8 mouse cellular contexts compared by ENCODE assay signal in genomic region chr13:67107681-67108080, GRCm38 (mm10). TPM values are rescaled to one million over a fixed set of nuclear protein-coding genes. Genes with fewer than 3 reads are reported as not detected.
DNase-seq lines count a peak whose midpoint lies in the region; ATAC-seq lines count a peak whose summit lies in the region.

No protein-coding gene starts in this region.

- H3K27ac ChIP-seq in kidney, embryonic 14.5 days (ENCODE audit: low read depth, low read length): peak overlapping the region; percentile 83; the same call in 1 of the 2 replicates
- H3K27ac ChIP-seq in embryonic facial prominence, embryonic 12.5 days: peak overlapping the region; percentile 86
- peak overlapping the region; percentile 91 for H3K27ac ChIP-seq in intestine, embryonic 16.5 days (ENCODE audit: low read length)
- H3K27ac ChIP-seq in neural tube, embryonic 12.5 days: no peak overlapping the region

- 0 out of 2 replicates have a peak, but pooled peaks cover 3% of the 10 kb centered on the region for H3K36me3 ChIP-seq in kidney, embryonic 14.5 days (ENCODE audit: control insufficient read depth, insufficient read depth, low read length)
- H3K36me3 ChIP-seq in embryonic facial prominence, embryonic 12.5 days: peaks cover 9% of the 10 kb centered on the region
- peaks cover 5% of the 10 kb centered on the region; the same call in 1 of the 2 replicates for H3K36me3 ChIP-seq in intestine, embryonic 16.5 days (ENCODE audit: control insufficient read depth, insufficient read depth, low read length)
- H3K36me3 ChIP-seq in neural tube, embryonic 12.5 days: peaks cover 6% of the 10 kb centered on the region; the same call in 1 of the 2 replicates

- DNase-seq in kidney, adult 8-10 months: no peak
- DNase-seq in left cerebral cortex, postnatal 4 days: no peak
- DNase-seq in cerebellum, adult 18-20 months: no peak
- DNase-seq in right cerebral cortex, adult 18-20 months: no peak

- H3K4me3 ChIP-seq in kidney, embryonic 14.5 days (ENCODE audit: low read length): peak overlapping the region; percentile 64
- H3K4me3 ChIP-seq in embryonic facial prominence, embryonic 12.5 days: peak overlapping the region; percentile 61
- peak overlapping the region; percentile 64 for H3K4me3 ChIP-seq in intestine, embryonic 16.5 days (ENCODE audit: low read length)
- peak overlapping the region; percentile 54 for H3K4me3 ChIP-seq in neural tube, embryonic 12.5 days

- intact Hi-C loops in left cerebral cortex, postnatal 4 days (cut with DNase I): no loop called here

- no peaks in the 10 kb centered on the region for H3K27me3 ChIP-seq in kidney, embryonic 14.5 days (ENCODE audit: control insufficient read depth, insufficient read depth, low read length)
- H3K27me3 ChIP-seq in embryonic facial prominence, embryonic 12.5 days: no peaks in the 10 kb centered on the region
- no peaks in the 10 kb centered on the region for H3K27me3 ChIP-seq in intestine, embryonic 16.5 days (replicated peaks; ENCODE audit: control insufficient read depth, insufficient read depth, low read length)
- no peaks in the 10 kb centered on the region for H3K27me3 ChIP-seq in neural tube, embryonic 12.5 days (replicated peaks)

- peak; percentile 3; the same call in 1 of the 2 replicates for ATAC-seq in kidney, embryonic 14.5 days (ENCODE audit: low FRiP score, low TSS enrichment)
- no peak for ATAC-seq in embryonic facial prominence, embryonic 12.5 days (ENCODE audit: insufficient number of reproducible peaks, insufficient read depth, low FRiP score, low TSS enrichment)
- peak; percentile 7 for ATAC-seq in intestine, embryonic 16.5 days
- no peak; the same call in 1 of the 2 replicates for ATAC-seq in neural tube, embryonic 12.5 days (ENCODE audit: low FRiP score, low read depth)

- peaks cover 5% of the 10 kb centered on the region for H3K4me1 ChIP-seq in kidney, embryonic 14.5 days (ENCODE audit: control insufficient read depth, insufficient read depth, low read length)
- H3K4me1 ChIP-seq in embryonic facial prominence, embryonic 12.5 days: no peaks in the 10 kb centered on the region
- peaks cover 6% of the 10 kb centered on the region for H3K4me1 ChIP-seq in intestine, embryonic 16.5 days (ENCODE audit: control insufficient read depth, insufficient read depth, low read length)
- H3K4me1 ChIP-seq in neural tube, embryonic 12.5 days: peaks cover 3% of the 10 kb centered on the region

- H3K9ac ChIP-seq in kidney, embryonic 14.5 days (ENCODE audit: low read depth, low read length): peak overlapping the region; percentile 73
- H3K9ac ChIP-seq in embryonic facial prominence, embryonic 12.5 days: peak overlapping the region; percentile 64
- peak overlapping the region; percentile 72 for H3K9ac ChIP-seq in intestine, embryonic 16.5 days (ENCODE audit: low read depth, low read length)
- peak overlapping the region; percentile 53 for H3K9ac ChIP-seq in neural tube, embryonic 12.5 days

- peak overlapping the region; percentile 77 for H3K4me2 ChIP-seq in kidney, embryonic 14.5 days (replicated peaks; ENCODE audit: low read depth, low read length)
- H3K4me2 ChIP-seq in embryonic facial prominence, embryonic 12.5 days (replicated peaks): peak overlapping the region; percentile 67
- H3K4me2 ChIP-seq in intestine, embryonic 16.5 days (ENCODE audit: low read depth, low read length): peak overlapping the region; percentile 74
- H3K4me2 ChIP-seq in neural tube, embryonic 12.5 days (replicated peaks): peak overlapping the region; percentile 77

- peaks cover 4% of the 10 kb centered on the region; the same call in 1 of the 2 replicates for H3K9me3 ChIP-seq in kidney, embryonic 14.5 days (ENCODE audit: control insufficient read depth, low read length)
- no peaks in the 10 kb centered on the region for H3K9me3 ChIP-seq in embryonic facial prominence, embryonic 12.5 days
- no peaks in the 10 kb centered on the region for H3K9me3 ChIP-seq in intestine, embryonic 16.5 days (ENCODE audit: control insufficient read depth, low read length)
- no peaks in the 10 kb centered on the region for H3K9me3 ChIP-seq in neural tube, embryonic 12.5 days

- 55% methylated on average over 9 of the region's 9 CpGs for WGBS in kidney, embryonic 14.5 days
- 67% methylated on average over 9 of the region's 9 CpGs for WGBS in embryonic facial prominence, embryonic 12.5 days
- 42% methylated on average over 9 of the region's 9 CpGs for WGBS in intestine, embryonic 16.5 days
- 69% methylated on average over 9 of the region's 9 CpGs for WGBS in neural tube, embryonic 12.5 days

RNA-seq across cellular contexts. Expression of gene Gm28557, which starts 0.7 kb away (rescaled TPM):
- polyA plus RNA-seq in kidney, embryonic 14.5 days (2014; fragmentation: Nextera tagmentation; extraction: Ambion mirVana): 3.3 and 4.6 TPM in 2 replicates
- 2.3 and 3.4 TPM in 2 replicates for polyA plus RNA-seq in embryonic facial prominence, embryonic 12.5 days (2016; fragmentation: Nextera tagmentation; extraction: Ambion mirVana)
- polyA plus RNA-seq in intestine, embryonic 16.5 days (2015; fragmentation: Nextera tagmentation; extraction: Ambion mirVana): 2.1 and 2.7 TPM in 2 replicates
- polyA plus RNA-seq in neural tube, embryonic 12.5 days (2016; fragmentation: Nextera tagmentation; extraction: Ambion mirVana): 1.3 and 1.6 TPM in 2 replicates
- 1 to 10 TPM; 1.2 to 2.4 TPM for total RNA-seq in left cerebral cortex, postnatal 4 days (2021)

RNA-seq across cellular contexts. Expression of gene Rslcan18, which starts 8.4 kb away (rescaled TPM):
- 0.43 and 0.45 TPM in 2 replicates for polyA plus RNA-seq in kidney, embryonic 14.5 days (2014; fragmentation: Nextera tagmentation; extraction: Ambion mirVana)
- 0.24 and 0.32 TPM in 2 replicates for polyA plus RNA-seq in embryonic facial prominence, embryonic 12.5 days (2016; fragmentation: Nextera tagmentation; extraction: Ambion mirVana)
- polyA plus RNA-seq in intestine, embryonic 16.5 days (2015; fragmentation: Nextera tagmentation; extraction: Ambion mirVana): 0.16 and 0.43 TPM in 2 replicates
- 0.16 and 0.19 TPM in 2 replicates for polyA plus RNA-seq in neural tube, embryonic 12.5 days (2016; fragmentation: Nextera tagmentation; extraction: Ambion mirVana)
- not detected for total RNA-seq in left cerebral cortex, postnatal 4 days (2021)

RNA-seq across cellular contexts. Expression of gene Zfp708, which starts 9.9 kb away (rescaled TPM):
- polyA plus RNA-seq in kidney, embryonic 14.5 days (2014; fragmentation: Nextera tagmentation; extraction: Ambion mirVana): 7.3 and 8.4 TPM in 2 replicates
- polyA plus RNA-seq in embryonic facial prominence, embryonic 12.5 days (2016; fragmentation: Nextera tagmentation; extraction: Ambion mirVana): 8.0 and 8.1 TPM in 2 replicates
- 2.2 and 2.6 TPM in 2 replicates for polyA plus RNA-seq in intestine, embryonic 16.5 days (2015; fragmentation: Nextera tagmentation; extraction: Ambion mirVana)
- polyA plus RNA-seq in neural tube, embryonic 12.5 days (2016; fragmentation: Nextera tagmentation; extraction: Ambion mirVana): 7.2 and 7.3 TPM in 2 replicates
- total RNA-seq in left cerebral cortex, postnatal 4 days (2021): 1 to 10 TPM; 6.2 to 7.2 TPM

RNA-seq across cellular contexts. Expression of gene Zfp759, which starts 13.8 kb away (rescaled TPM):
- 1.7 and 2.9 TPM in 2 replicates for polyA plus RNA-seq in kidney, embryonic 14.5 days (2014; fragmentation: Nextera tagmentation; extraction: Ambion mirVana)
- 1.9 and 2.8 TPM in 2 replicates for polyA plus RNA-seq in embryonic facial prominence, embryonic 12.5 days (2016; fragmentation: Nextera tagmentation; extraction: Ambion mirVana)
- polyA plus RNA-seq in intestine, embryonic 16.5 days (2015; fragmentation: Nextera tagmentation; extraction: Ambion mirVana): 1.4 TPM in 2 replicates
- 1.8 and 3.8 TPM in 2 replicates for polyA plus RNA-seq in neural tube, embryonic 12.5 days (2016; fragmentation: Nextera tagmentation; extraction: Ambion mirVana)
- total RNA-seq in left cerebral cortex, postnatal 4 days (2021): 10 to 100 TPM; 10.8 to 11.3 TPM

RNA-seq across cellular contexts. Expression of gene Zfp712, which starts 46.7 kb away (rescaled TPM):
- polyA plus RNA-seq in kidney, embryonic 14.5 days (2014; fragmentation: Nextera tagmentation; extraction: Ambion mirVana): 3.9 and 4.8 TPM in 2 replicates
- polyA plus RNA-seq in embryonic facial prominence, embryonic 12.5 days (2016; fragmentation: Nextera tagmentation; extraction: Ambion mirVana): 4.3 and 4.6 TPM in 2 replicates
- polyA plus RNA-seq in intestine, embryonic 16.5 days (2015; fragmentation: Nextera tagmentation; extraction: Ambion mirVana): 2.2 and 2.4 TPM in 2 replicates
- 4.6 and 5.5 TPM in 2 replicates for polyA plus RNA-seq in neural tube, embryonic 12.5 days (2016; fragmentation: Nextera tagmentation; extraction: Ambion mirVana)
- 1 to 10 TPM; 6.7 to 7.4 TPM for total RNA-seq in left cerebral cortex, postnatal 4 days (2021)

Comparison
In these comparisons a context has a peak if more than half of its experiments do, and no peak if none do; other contexts are left out.
1. ATAC-seq: peak in kidney, embryonic 14.5 days (single experiment) and intestine, embryonic 16.5 days (single experiment); none in embryonic facial prominence, embryonic 12.5 days (single experiment) and neural tube, embryonic 12.5 days (single experiment).
2. Peak in every context shown above with its lines, with median percentiles within 50 percentile points of each other: H3K4me2 ChIP-seq, H3K4me3 ChIP-seq and H3K9ac ChIP-seq.